19 mouse cellular contexts compared by ENCODE assay signal in genomic region chr10:21575806-21576378, GRCm38 (mm10). TPM values are rescaled to one million over a fixed set of nuclear protein-coding genes. Genes with fewer than 3 reads are reported as not detected.
DNase-seq lines count a peak whose midpoint lies in the region; ATAC-seq and TF ChIP-seq lines count a peak whose summit lies in the region.
"Had no signal": no experiment of that assay in that cellular context is flagged by ENCODE, and none has a peak within 500 bp of the region (broad histone marks: within the 10 kb centered on the region; RNA-seq: fewer than 3 reads in every experiment).

No protein-coding gene starts in this region.

- TF ChIP-seq CTCF in small intestine, adult 2 months (IDR thresholded peaks at IDR 0.05; ENCODE audit: extremely low read depth, insufficient read length, insufficient replicate concordance, low read depth, low read length) = no peak
- no peak for TF ChIP-seq CTCF in heart, adult 2 months (IDR thresholded peaks at IDR 0.05)

- TF ChIP-seq POLR2A in small intestine, adult 2 months (IDR thresholded peaks at IDR 0.05; ENCODE audit: low read depth, low read length) = no peak
- no peak for TF ChIP-seq POLR2A in heart, adult 2 months (IDR thresholded peaks at IDR 0.05; ENCODE audit: insufficient read depth, low read depth, low read length)

- no peaks in the 10 kb centered on the region for H3K79me2 ChIP-seq in heart, adult 2 months (replicated peaks; ENCODE audit: control insufficient read depth, insufficient read depth, low read length)

- ATAC-seq in intestine, embryonic 16.5 days = peak; percentile 63
- ATAC-seq in intestine, embryonic 15.5 days = no peak
- ATAC-seq in neural tube, embryonic 14.5 days (ENCODE audit: low read depth) = peak; percentile 44; the same call in 1 of the 2 replicates
- ATAC-seq in forebrain, embryonic 14.5 days = 0 out of 2 replicates have a peak, but pooled peaks have one; percentile 32

- no peak overlapping the region for H3K4me2 ChIP-seq in intestine, embryonic 16.5 days (ENCODE audit: low read depth, low read length)
- H3K4me2 ChIP-seq in intestine, embryonic 15.5 days (replicated peaks) = no peak overlapping the region
- no peak overlapping the region for H3K4me2 ChIP-seq in neural tube, embryonic 14.5 days (ENCODE audit: low read depth, low read length)
- H3K4me2 ChIP-seq in forebrain, embryonic 14.5 days (ENCODE audit: low read length) = no peak overlapping the region
- H3K4me2 ChIP-seq: heart, embryonic 11.5 days; limb, embryonic 13.5 days had no signal

- DNase-seq in neural tube, embryonic 10.5 days (ENCODE audit: extremely low spot score, low spot score) = no peak
- peak; percentile 49 for DNase-seq in forebrain, embryonic 14.5 days (ENCODE audit: low spot score)
- no peak for DNase-seq in ovary, postnatal 14 days (ENCODE audit: low spot score)
- DNase-seq in heart, adult 2 months = no peak
- DNase-seq: cerebellum, postnatal 14 days; gastrocnemius, postnatal 14 days; lung, postnatal 14 days; thymus, postnatal 14 days had no signal

- intact Hi-C loops in heart, adult 2 months (cut with DNase I) = no loop called here

- 81% methylated on average over 11 of the region's 11 CpGs for WGBS in intestine, embryonic 16.5 days
- 82% methylated on average over 11 of the region's 11 CpGs for WGBS in intestine, embryonic 15.5 days
- 77% methylated on average over 11 of the region's 11 CpGs for WGBS in neural tube, embryonic 14.5 days
- 48% methylated on average over 11 of the region's 11 CpGs for WGBS in forebrain, embryonic 14.5 days
- 55% methylated on average over 11 of the region's 11 CpGs for WGBS in small intestine, adult 2 months
- WGBS in heart, adult 2 months = 95% methylated on average over 11 of the region's 11 CpGs

- no peaks in the 10 kb centered on the region for H3K9me3 ChIP-seq in intestine, embryonic 16.5 days (ENCODE audit: control insufficient read depth, low read length)
- no peaks in the 10 kb centered on the region for H3K9me3 ChIP-seq in intestine, embryonic 15.5 days
- no peaks in the 10 kb centered on the region for H3K9me3 ChIP-seq in neural tube, embryonic 14.5 days (ENCODE audit: control insufficient read depth, low read length)
- no peaks in the 10 kb centered on the region for H3K9me3 ChIP-seq in forebrain, embryonic 14.5 days (replicated peaks; ENCODE audit: control insufficient read depth, low read length)
- H3K9me3 ChIP-seq: limb, embryonic 13.5 days had no signal

- no peak overlapping the region for H3K9ac ChIP-seq in intestine, embryonic 16.5 days (ENCODE audit: low read depth, low read length)
- H3K9ac ChIP-seq in intestine, embryonic 15.5 days = no peak overlapping the region
- no peak overlapping the region for H3K9ac ChIP-seq in neural tube, embryonic 14.5 days (replicated peaks; ENCODE audit: low read depth, low read length)
- H3K9ac ChIP-seq in forebrain, embryonic 14.5 days (ENCODE audit: low read length) = no peak overlapping the region
- no peak overlapping the region for H3K9ac ChIP-seq in heart, adult 2 months (ENCODE audit: low read depth, low read length)
- H3K9ac ChIP-seq: limb, embryonic 13.5 days had no signal

- no peaks in the 10 kb centered on the region for H3K4me1 ChIP-seq in intestine, embryonic 16.5 days (ENCODE audit: control insufficient read depth, insufficient read depth, low read length)
- H3K4me1 ChIP-seq in intestine, embryonic 15.5 days (replicated peaks) = no peaks in the 10 kb centered on the region
- H3K4me1 ChIP-seq in neural tube, embryonic 14.5 days (ENCODE audit: control insufficient read depth, insufficient read depth, low read length) = no peaks in the 10 kb centered on the region
- H3K4me1 ChIP-seq in forebrain, embryonic 14.5 days (ENCODE audit: control insufficient read depth, insufficient read depth, low read length) = no peaks in the 10 kb centered on the region
- peaks cover 19% of the 10 kb centered on the region; the same call in 1 of the 2 replicates for H3K4me1 ChIP-seq in small intestine, adult 2 months (ENCODE audit: control insufficient read depth, insufficient read depth, insufficient read length, low read length)
- H3K4me1 ChIP-seq in heart, adult 2 months (ENCODE audit: control insufficient read depth, insufficient read depth, low read length) = no peaks in the 10 kb centered on the region; the same call in 1 of the 2 replicates
- H3K4me1 ChIP-seq: limb, embryonic 13.5 days had no signal

- H3K4me3 ChIP-seq in intestine, embryonic 16.5 days (ENCODE audit: low read length) = no peak overlapping the region
- H3K4me3 ChIP-seq in intestine, embryonic 15.5 days (replicated peaks) = no peak overlapping the region
- no peak overlapping the region for H3K4me3 ChIP-seq in neural tube, embryonic 14.5 days (ENCODE audit: low read depth, low read length)
- no peak overlapping the region for H3K4me3 ChIP-seq in forebrain, embryonic 14.5 days (ENCODE audit: low read depth, low read length)
- H3K4me3 ChIP-seq in small intestine, adult 2 months (ENCODE audit: low read depth, low read length) = no peak overlapping the region
- no peak overlapping the region for H3K4me3 ChIP-seq in heart, adult 2 months
- H3K4me3 ChIP-seq: layer of hippocampus, adult 2 months; limb, embryonic 13.5 days had no signal

- peak overlapping the region; percentile 23; the same call in 1 of the 2 replicates for H3K27ac ChIP-seq in intestine, embryonic 16.5 days (ENCODE audit: low read length)
- H3K27ac ChIP-seq in intestine, embryonic 15.5 days = no peak overlapping the region
- H3K27ac ChIP-seq in neural tube, embryonic 14.5 days (ENCODE audit: low read depth, low read length) = no peak overlapping the region
- no peak overlapping the region for H3K27ac ChIP-seq in forebrain, embryonic 14.5 days (ENCODE audit: low read depth, low read length)
- peak overlapping the region; percentile 92 for H3K27ac ChIP-seq in small intestine, adult 2 months (ENCODE audit: insufficient read depth, low read depth, low read length)
- no peak overlapping the region for H3K27ac ChIP-seq in heart, adult 2 months
- H3K27ac ChIP-seq: layer of hippocampus, adult 2 months; limb, embryonic 13.5 days had no signal

- no peaks in the 10 kb centered on the region for H3K36me3 ChIP-seq in intestine, embryonic 16.5 days (ENCODE audit: control insufficient read depth, insufficient read depth, low read length)
- no peaks in the 10 kb centered on the region for H3K36me3 ChIP-seq in intestine, embryonic 15.5 days
- H3K36me3 ChIP-seq in neural tube, embryonic 14.5 days (ENCODE audit: control insufficient read depth, insufficient read depth, low read length) = no peaks in the 10 kb centered on the region
- H3K36me3 ChIP-seq in forebrain, embryonic 14.5 days (ENCODE audit: control insufficient read depth, insufficient read depth, low read length) = no peaks in the 10 kb centered on the region
- H3K36me3 ChIP-seq in small intestine, adult 2 months (ENCODE audit: control insufficient read depth, insufficient read depth, low read length) = no peaks in the 10 kb centered on the region
- H3K36me3 ChIP-seq in heart, adult 2 months (ENCODE audit: control insufficient read depth, insufficient read depth, low read length) = no peaks in the 10 kb centered on the region
- H3K36me3 ChIP-seq: limb, embryonic 13.5 days had no signal

- no peaks in the 10 kb centered on the region for H3K27me3 ChIP-seq in intestine, embryonic 16.5 days (replicated peaks; ENCODE audit: control insufficient read depth, insufficient read depth, low read length)
- H3K27me3 ChIP-seq in intestine, embryonic 15.5 days (replicated peaks) = no peaks in the 10 kb centered on the region
- H3K27me3 ChIP-seq in neural tube, embryonic 14.5 days (ENCODE audit: control insufficient read depth, insufficient read depth, low read length) = no peaks in the 10 kb centered on the region
- H3K27me3 ChIP-seq in forebrain, embryonic 14.5 days (replicated peaks; ENCODE audit: control insufficient read depth, insufficient read depth, low read length) = no peaks in the 10 kb centered on the region
- H3K27me3 ChIP-seq in small intestine, adult 2 months (ENCODE audit: control insufficient read depth, insufficient read depth, low read length) = no peaks in the 10 kb centered on the region
- H3K27me3 ChIP-seq in heart, adult 2 months (ENCODE audit: control insufficient read depth, insufficient read depth, low read length) = no peaks in the 10 kb centered on the region
- H3K27me3 ChIP-seq: limb, embryonic 13.5 days had no signal

- no peak for TF ChIP-seq EP300 in heart, adult 2 months (IDR thresholded peaks at IDR 0.05; ENCODE audit: insufficient read depth, low read depth, low read length)

RNA-seq across cellular contexts. Expression of gene 1700020N01Rik, which starts 17.1 kb away (rescaled TPM):
- polyA plus RNA-seq in intestine, embryonic 16.5 days (2015; fragmentation: Nextera tagmentation; extraction: Ambion mirVana) = 0.21 TPM in 1 of 2 replicates, not detected in the other
- polyA plus RNA-seq in intestine, embryonic 15.5 days (2015; fragmentation: Nextera tagmentation; extraction: Ambion mirVana) = not detected in 2 replicates
- not detected in 2 replicates for polyA plus RNA-seq in neural tube, embryonic 14.5 days (2014; fragmentation: Nextera tagmentation; extraction: Ambion mirVana)
- polyA plus RNA-seq in forebrain, embryonic 14.5 days (2014; fragmentation: Nextera tagmentation; extraction: Ambion mirVana) = not detected in 2 replicates
- polyA plus RNA-seq in small intestine, adult 2 months (2012; rRNA removed) = 0.11 TPM in 1 of 2 replicates, not detected in the other
- total RNA-seq in heart, adult 2 months (2021) = not detected
- polyA plus RNA-seq in heart, adult 2 months (2012; rRNA removed) = not detected in 2 replicates
- total RNA-seq: gastrocnemius, postnatal 14 days; heart, postnatal 25 days; layer of hippocampus, adult 2 months; left cerebral cortex, adult 8-10 months had no signal
- polyA plus RNA-seq: embryonic facial prominence, embryonic 11.5 days; limb, embryonic 13.5 days; liver, embryonic 16.5 days had no signal

Comparison
In these comparisons a context has a peak if more than half of its experiments do, and no peak if none do; other contexts are left out.
1. H3K27ac ChIP-seq: peak in intestine, embryonic 16.5 days (single experiment) and small intestine, adult 2 months (single experiment); none in intestine, embryonic 15.5 days (single experiment), neural tube, embryonic 14.5 days (single experiment), forebrain, embryonic 14.5 days (single experiment) and heart, adult 2 months (single experiment).